Mouse (Mus musculus) adipocyte (in vitro differentiated cells): ENCODE measurements around the gene Plcb1.

Experiments used
- DNase-seq: peaks from one replicate; pipeline ENCODE4 v3.0.0-alpha.2; 2016; ENCODE audit warnings: low spot score

The Plcb1 gene

DNA sequence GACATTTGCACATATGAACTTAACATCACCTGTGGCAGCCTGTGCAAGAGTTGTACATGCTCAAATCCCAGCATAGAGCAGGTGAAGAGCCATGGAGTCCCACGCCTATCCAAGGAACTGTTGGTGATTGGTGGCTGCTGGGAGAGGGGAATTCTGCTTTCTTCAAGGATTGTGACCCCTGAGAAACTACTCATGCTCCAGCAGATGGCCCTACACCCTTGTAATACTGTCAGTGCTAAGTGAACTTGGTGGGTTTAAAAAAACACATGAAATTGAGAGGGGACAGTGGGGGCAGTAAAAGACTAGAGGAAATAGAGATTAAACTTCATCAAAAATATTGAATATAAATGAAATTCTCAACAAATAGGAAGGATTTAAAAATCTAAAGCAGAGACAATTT is 53.0 kb downstream of the Plcb1 start:
- DNase-seq: no peak

- DNase-seq: no peak
Measured at GRCm38 (mm10) chr2:134842883-134843282, 57.0 kb downstream of the Plcb1 start.

DNA sequence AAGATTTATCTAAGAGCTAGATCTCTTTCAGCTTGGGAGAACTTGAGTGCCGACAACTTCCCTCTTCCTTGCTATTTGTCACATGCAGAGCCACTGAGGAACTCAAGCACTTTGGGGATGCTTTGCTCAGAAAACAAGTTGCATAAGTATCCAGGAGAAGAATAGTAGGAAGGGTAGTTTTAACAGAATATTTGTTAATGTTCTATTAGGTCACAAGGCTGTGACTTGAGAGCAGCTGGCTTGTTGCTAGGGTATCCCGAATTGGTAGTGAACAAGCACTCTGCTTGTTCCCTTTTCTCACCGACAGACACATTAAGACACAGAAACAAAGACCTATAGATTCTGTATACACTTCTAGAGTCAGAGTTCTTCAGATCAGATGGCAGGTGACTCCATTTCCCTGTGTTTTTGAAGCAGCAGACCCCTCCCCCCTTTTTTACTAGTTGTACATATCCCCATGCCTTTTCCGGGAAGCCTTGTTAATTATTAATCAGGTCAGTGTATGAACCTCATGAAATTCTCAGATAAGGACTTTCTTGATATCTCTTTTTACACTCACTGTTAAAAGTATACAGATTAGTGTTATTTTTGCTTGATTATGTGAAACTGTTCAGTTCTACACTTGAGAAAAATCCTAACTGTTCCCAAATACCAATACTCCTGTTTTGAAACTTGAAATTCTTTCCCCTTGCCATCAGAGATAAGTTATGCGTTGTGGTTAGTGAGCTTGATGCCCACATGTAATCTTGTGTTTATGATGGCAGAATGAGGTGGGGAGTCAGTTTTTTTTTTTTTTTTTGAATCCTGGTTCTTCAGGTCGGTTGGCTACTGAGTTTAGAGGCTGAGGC is 58.7 kb downstream of the Plcb1 start:
- DNase-seq: no peak

DNA sequence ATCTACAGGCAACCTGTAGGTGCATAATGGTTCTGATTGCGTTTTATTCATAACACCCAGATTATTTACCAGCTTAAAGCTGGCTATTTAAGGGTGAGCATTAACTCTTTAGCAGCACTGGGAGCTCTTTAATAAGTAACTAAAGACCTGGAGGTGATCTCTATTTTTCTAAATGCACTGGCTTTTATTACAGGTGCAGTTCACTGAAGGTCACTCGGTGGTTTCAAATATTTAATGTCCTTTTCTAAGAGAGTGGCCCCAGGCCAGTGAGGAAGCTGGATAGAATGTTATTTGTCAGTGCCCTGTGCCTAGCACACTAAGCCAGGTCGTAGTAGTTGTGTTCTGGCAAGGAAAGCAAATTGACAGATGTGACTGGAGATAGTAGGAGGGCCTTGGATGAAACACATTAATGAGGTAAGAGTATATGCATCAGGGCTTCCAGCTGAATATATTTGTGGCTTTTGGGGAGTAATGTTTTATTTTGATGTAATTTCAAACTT is 59.4 kb downstream of the Plcb1 start:
- DNase-seq: no peak

DNA sequence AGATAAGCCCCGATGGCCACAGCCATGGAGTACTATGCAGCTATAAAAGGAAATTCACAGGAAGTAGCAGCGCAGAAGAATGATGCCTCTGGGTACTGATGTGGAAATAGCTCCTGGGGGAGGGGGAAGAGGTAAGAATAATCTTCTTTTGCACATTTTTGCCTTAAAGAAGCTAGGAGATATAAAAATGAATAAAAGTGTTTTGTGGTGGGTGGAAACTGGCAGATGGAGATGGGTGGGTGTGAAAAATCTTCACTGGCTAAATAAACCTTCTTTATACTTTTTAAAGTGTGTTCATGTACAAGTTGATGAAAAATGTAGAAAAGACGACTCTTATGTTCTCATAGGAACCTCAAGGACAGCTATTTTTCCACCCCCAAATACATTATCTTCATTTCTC is 60.7 kb downstream of the Plcb1 start:
- no peak for DNase-seq

- no peak for DNase-seq
Measured at GRCm38 (mm10) chr2:134851189-134852171, 65.6 kb downstream of the Plcb1 start.

DNA sequence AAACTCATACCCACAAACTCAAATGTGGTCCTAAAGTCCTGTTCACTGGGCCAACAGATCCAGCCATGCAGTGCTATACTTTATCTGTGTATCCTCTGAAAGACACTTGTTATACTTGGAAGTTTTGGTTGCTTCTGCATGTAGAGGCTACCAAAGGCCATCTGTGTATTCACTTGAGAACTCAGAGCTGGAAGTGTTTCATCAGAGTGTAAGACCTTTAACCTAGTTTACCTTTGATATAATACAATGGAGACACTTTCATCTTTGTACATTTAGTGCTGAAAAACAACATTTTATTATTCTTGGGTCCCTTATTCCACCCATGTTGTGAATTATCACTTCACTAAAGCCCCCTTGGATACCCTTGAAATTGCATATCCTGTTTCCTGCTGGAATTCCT is 70.4 kb downstream of the Plcb1 start:
- DNase-seq: no peak

DNA sequence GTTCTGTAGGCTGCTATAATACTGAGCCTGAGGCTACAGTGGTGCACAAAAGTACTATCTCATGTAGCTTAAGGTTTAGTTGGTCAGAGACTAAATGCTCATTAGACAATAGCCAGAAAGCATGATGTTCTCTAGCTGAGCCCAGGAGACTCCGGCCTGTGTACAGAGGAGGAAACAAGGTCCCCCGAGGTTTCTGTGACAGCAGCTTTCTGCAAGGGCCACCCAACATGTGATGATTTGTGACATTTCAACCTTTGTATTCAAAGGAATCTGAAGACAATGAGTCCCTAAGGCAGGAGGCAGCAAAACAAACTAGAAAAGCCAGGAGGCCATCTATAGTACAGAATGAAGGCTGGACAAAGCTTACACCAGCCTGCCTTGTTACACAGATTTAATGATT is 70.8 kb downstream of the Plcb1 start:
- no peak for DNase-seq

GRCm38 (mm10) chr2:134864985-134865645 is 79.2 kb downstream of the Plcb1 start:
- DNase-seq: peak; percentile 95

GRCm38 (mm10) chr2:134867381-134867780 is 81.5 kb downstream of the Plcb1 start:
- DNase-seq: no peak

DNA sequence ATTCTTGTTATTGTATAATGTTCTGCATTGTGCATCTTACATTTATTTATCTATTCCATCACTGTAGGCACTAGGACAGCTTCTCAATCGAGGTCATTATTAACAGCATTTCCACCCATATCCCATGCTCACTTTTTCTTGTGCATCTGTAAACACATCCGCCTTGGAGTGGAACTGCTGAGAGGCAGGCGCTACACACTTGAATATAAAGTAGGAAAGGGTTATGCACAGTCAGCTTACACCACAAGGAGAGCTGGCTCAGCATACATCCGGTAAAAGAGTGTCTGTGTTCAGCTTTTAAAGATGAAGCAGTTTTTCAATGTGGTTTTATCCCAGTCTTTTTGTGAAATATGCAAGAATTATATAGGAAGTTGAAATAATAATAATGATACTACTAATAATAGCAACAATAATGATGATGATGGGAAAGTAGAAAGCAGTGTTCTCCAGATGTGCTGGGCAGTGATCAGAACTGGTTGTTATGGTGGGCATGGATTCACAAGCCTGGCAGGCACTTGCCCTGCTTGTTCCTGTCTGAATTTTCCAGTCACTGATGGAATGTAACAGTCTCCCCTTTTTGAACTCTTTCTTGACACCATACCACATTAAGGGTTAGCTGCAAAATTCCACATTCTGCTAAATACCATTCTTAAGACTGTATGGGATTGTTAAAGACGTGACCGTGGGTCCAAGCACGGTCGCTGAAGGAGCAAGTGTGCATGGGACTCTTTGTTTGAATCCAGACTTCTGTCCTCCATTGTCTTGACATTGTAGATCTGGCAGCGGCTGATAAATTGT is 86.0 kb downstream of the Plcb1 start:
- no peak for DNase-seq

DNA sequence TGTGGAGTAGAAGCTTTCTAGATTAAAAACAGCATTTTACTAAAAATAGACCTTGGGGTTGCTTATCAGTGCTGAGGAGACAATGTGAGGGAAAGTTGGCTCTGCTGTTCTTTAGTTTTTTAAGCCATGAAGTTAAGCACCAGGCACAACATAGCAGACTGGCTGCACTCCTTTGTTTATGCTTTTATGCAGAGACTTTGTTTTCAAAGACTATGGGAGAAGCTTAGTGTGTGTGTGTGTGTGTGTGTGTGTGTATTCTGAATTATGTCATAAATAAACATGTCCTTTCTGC is 86.6 kb downstream of the Plcb1 start:
- peak; percentile 49 for DNase-seq

GRCm38 (mm10) chr2:134877148-134877547 is 91.3 kb downstream of the Plcb1 start:
- no peak for DNase-seq

DNA sequence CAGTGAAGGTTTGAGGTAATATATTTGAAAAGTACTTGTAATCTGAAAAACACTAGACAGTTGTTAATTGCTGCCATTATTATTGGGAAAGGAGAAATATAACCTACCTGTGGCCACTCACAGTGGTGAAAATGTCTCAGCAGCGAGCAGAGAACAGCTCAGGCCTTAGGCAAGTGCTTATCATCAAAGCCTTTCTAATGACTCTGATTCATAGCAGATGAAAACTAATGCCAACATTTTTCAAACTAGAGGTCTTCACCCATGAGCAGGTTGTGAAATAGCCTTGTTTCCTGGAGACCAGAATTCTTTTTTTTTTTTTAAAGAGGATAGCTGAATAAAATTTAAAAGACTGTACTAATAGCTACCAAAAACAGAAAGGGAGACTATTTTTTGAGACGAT is 105.3 kb downstream of the Plcb1 start:
- DNase-seq: peak; percentile 18

GRCm38 (mm10) chr2:134894776-134895175 is 108.9 kb downstream of the Plcb1 start:
- DNase-seq: no peak

- no peak for DNase-seq
Measured at GRCm38 (mm10) chr2:134896196-134896595, 110.3 kb downstream of the Plcb1 start.

DNA sequence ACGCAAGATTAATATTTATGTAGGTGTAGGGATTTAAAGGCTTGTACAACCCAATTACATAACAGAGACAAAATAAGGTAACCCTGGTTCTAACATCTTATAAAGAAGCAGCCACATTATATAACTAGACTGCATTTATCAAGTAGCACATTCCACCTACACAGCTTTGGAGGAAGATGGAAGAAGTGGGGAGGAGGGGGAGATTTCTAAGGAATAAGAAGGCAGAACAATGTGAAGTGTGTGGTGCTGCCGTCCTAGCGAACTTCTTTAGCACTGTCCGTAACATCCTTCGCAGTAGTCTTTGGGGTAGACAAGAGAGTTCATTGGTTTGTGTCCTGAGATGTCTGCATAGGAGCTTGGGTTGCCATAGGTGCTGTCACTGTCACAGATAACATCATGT is 111.2 kb downstream of the Plcb1 start:
- DNase-seq: no peak

- DNase-seq: no peak
Measured at GRCm38 (mm10) chr2:134901521-134901920, 115.7 kb downstream of the Plcb1 start.

DNA sequence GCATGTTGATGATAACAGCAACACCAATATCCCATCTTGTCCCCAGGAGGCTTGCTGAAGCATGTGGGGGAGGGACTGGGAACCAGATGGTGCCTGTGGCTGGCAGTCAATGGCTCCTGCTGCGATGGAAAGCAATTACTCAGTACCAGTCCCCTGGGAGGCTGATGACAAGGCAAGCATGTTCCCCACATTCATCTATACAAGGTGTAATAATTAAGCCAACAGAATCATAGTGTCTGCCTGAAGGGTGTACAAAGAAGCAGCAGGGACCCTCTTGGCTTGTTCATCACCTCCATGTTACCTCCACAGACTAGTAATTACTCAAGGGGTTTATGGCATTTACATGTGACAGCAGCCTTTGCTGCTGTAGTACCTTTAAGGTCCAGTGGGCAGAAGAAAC is 125.0 kb downstream of the Plcb1 start:
- no peak for DNase-seq

- DNase-seq: no peak
Measured at GRCm38 (mm10) chr2:134911360-134911759, 125.5 kb downstream of the Plcb1 start.

- peak; percentile 24 for DNase-seq
Measured at GRCm38 (mm10) chr2:134912616-134913015, 126.7 kb downstream of the Plcb1 start.

GRCm38 (mm10) chr2:134913542-134913941 is 127.7 kb downstream of the Plcb1 start:
- DNase-seq: no peak
